Mouse (Mus musculus) stomach, postnatal 0 days (tissue): ENCODE data around the gene Mc1r.

ENCODE experiments used
- CTCF ChIP-seq: IDR thresholded peaks from 2 replicates; pipeline ENCODE4 v1.5.1; 2016; ENCODE audit warnings: antibody characterized with exemption, low read depth, mild to moderate bottlenecking, moderate library complexity
- EP300 ChIP-seq: optimal IDR thresholded peaks from 2 replicates; pipeline ENCODE3; 2016; ENCODE audit warnings: antibody characterized with exemption

DNA sequence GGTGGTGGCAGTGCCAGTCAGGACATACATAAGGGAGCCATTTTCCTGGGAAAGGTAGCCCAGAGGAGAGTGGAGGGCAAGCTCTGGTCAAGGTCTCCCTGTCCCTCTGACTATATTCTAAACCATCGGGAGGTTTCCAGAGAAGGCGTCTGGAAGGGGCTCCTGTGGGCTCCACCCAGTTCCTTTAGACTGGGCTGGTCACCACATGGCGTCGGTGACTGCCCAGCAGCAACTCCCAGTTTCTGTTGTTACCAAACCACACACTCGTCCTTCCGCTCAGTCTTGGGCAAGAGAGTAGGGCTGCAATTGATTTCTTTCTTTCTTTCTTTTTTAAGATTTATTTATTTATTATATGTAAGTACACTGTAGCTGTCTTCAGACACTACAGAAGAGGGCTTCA lies 37.2 kb downstream of the Mc1r start:
- no peak for TF ChIP-seq CTCF
- TF ChIP-seq EP300, result no peak
